Mouse (Mus musculus) forebrain, embryonic 16.5 days (tissue): Measurements from ENCODE around the gene Tctex1d2. TPM values are rescaled to one million over a fixed set of nuclear protein-coding genes. Genes with fewer than 3 reads are reported as not detected.

ENCODE experiments used
- ATAC-seq: fragments of 200-750 bp; cut with Nextera tagmentation; 2 replicates; pipeline ENCODE4 v1.8.0; 2017; ENCODE audit warnings: mild to moderate bottlenecking, moderate library complexity
- H3K27ac ChIP-seq: fragments of 300-500 bp; sonication (generic); 2 replicates; pipeline ENCODE4 v1.5.1; 2014; ENCODE audit warnings: low read length, control low read depth
- H3K27me3 ChIP-seq: fragments of 300-500 bp; sonication (generic); replicated peaks from 2 replicates; pipeline ENCODE4 v1.6.1; 2014; ENCODE audit warnings: low read length; ENCODE audit not compliant: control insufficient read depth, insufficient read depth
- H3K36me3 ChIP-seq: fragments of 300-500 bp; sonication (generic); 2 replicates; pipeline ENCODE4 v1.6.1; 2014; ENCODE audit not compliant: control insufficient read depth, insufficient read depth
- H3K4me1 ChIP-seq: fragments of 300-500 bp; sonication (generic); replicated peaks from 2 replicates; pipeline ENCODE4 v1.6.1; 2014; ENCODE audit warnings: low read length; ENCODE audit not compliant: control insufficient read depth, insufficient read depth
- H3K4me2 ChIP-seq: fragments of 300-500 bp; sonication (generic); 2 replicates; pipeline ENCODE4 v1.6.1; 2014; ENCODE audit warnings: mild to moderate bottlenecking, low read length, control low read depth
- H3K4me3 ChIP-seq: fragments of 300-500 bp; sonication (generic); replicated peaks from 2 replicates; pipeline ENCODE4 v1.5.1; 2014; ENCODE audit warnings: mild to moderate bottlenecking, low read length, control low read depth
- H3K9ac ChIP-seq: fragments of 300-500 bp; sonication (generic); replicated peaks from 2 replicates; pipeline ENCODE4 v1.6.1; 2014; ENCODE audit warnings: low read depth, low read length, control low read depth
- H3K9me3 ChIP-seq: fragments of 300-500 bp; sonication (generic); 2 replicates; pipeline ENCODE4 v1.6.1; 2016; ENCODE audit warnings: low read length; ENCODE audit not compliant: control insufficient read depth
- WGBS: fragments of 180-500 bp; shearing (Covaris S2); extraction: QIAGEN DNeasy Blood & Tissue Kit; methylation state at CpG from one replicate; pipeline ENCODE4 v1.1.7; 2014; 5-methylcytosine and 5-hydroxymethylcytosine counted together
- polyA plus RNA-seq: library from polyadenylated mRNA; unstranded; fragments of >200 nt; fragmentation: Nextera tagmentation; extraction: Ambion mirVana; gene quantifications from 2 replicates; pipeline ENCODE4 v1.2.1, GENCODE M21; 2015

The Tctex1d2 gene
- polyA plus RNA-seq, 1 experiment from 2014 or later, result 35.0 TPM

GRCm38 (mm10) chr16:32456761-32457160, 37.3 kb downstream of the Tctex1d2 start:
- no peak for ATAC-seq
- Histone ChIP-seq H3K4me2 (no peak overlapping the region), H3K9ac (no peak overlapping the region)

GRCm38 (mm10) chr16:32457589-32458386, 38.3 kb downstream of the Tctex1d2 start:
- Histone ChIP-seq H3K9ac (no peak overlapping the region), H3K27me3 (no peaks in the 10 kb centered on the region), H3K4me3 (no peak overlapping the region), H3K9me3 (no peaks in the 10 kb centered on the region), H3K4me2 (no peak overlapping the region), H3K36me3 (peaks cover 2% of the 10 kb centered on the region; the same call in 1 of the 2 replicates), H3K4me1 (no peaks in the 10 kb centered on the region), H3K27ac (no peak overlapping the region)
- WGBS, result 66% methylated on average over 10 of the region's 10 CpGs
- no peak for ATAC-seq

More at GRCm38 (mm10) chr16:32456761-32457160, 37.3 kb downstream of the Tctex1d2 start:
- Histone ChIP-seq H3K9me3 (no peaks in the 10 kb centered on the region), H3K27ac (no peak overlapping the region), H3K36me3 (peaks cover 8% of the 10 kb centered on the region), H3K4me1 (no peaks in the 10 kb centered on the region), H3K4me3 (no peak overlapping the region), H3K27me3 (no peaks in the 10 kb centered on the region)
- 95% methylated on average over 1 of the region's 1 CpGs for WGBS

- Histone ChIP-seq H3K4me1 (no peaks in the 10 kb centered on the region), H3K27me3 (no peaks in the 10 kb centered on the region), H3K36me3 (peaks cover 2% of the 10 kb centered on the region; the same call in 1 of the 2 replicates), H3K27ac (no peak overlapping the region), H3K4me2 (no peak overlapping the region), H3K9me3 (no peaks in the 10 kb centered on the region), H3K9ac (no peak overlapping the region), H3K4me3 (no peak overlapping the region)
- no peak for ATAC-seq
- WGBS, result 54% methylated on average over 4 of the region's 4 CpGs
Measured at GRCm38 (mm10) chr16:32460518-32460917, 41.0 kb downstream of the Tctex1d2 start.

- H3K9me3 ChIP-seq, result no peaks in the 10 kb centered on the region
- H3K9ac ChIP-seq, result no peak overlapping the region
- peaks cover 2% of the 10 kb centered on the region; the same call in 1 of the 2 replicates for H3K36me3 ChIP-seq
- ATAC-seq, result no peak
- H3K4me1 ChIP-seq, result no peaks in the 10 kb centered on the region
- no peak overlapping the region for H3K27ac ChIP-seq
- H3K4me3 ChIP-seq, result no peak overlapping the region
- H3K4me2 ChIP-seq, result no peak overlapping the region
- H3K27me3 ChIP-seq, result no peaks in the 10 kb centered on the region
- 95% methylated on average over 5 of the region's 5 CpGs for WGBS
Measured at GRCm38 (mm10) chr16:32461713-32462112, 42.2 kb downstream of the Tctex1d2 start.

- Histone ChIP-seq H3K36me3 (peaks cover 4% of the 10 kb centered on the region; the same call in 1 of the 2 replicates), H3K9ac (no peak overlapping the region), H3K4me1 (no peaks in the 10 kb centered on the region), H3K27me3 (no peaks in the 10 kb centered on the region), H3K9me3 (no peaks in the 10 kb centered on the region), H3K4me3 (no peak overlapping the region), H3K27ac (no peak overlapping the region), H3K4me2 (no peak overlapping the region)
- 95% methylated on average over 16 of the region's 16 CpGs for whole genome bisulfite sequencing
- no peak for ATAC-seq
Measured at GRCm38 (mm10) chr16:32462950-32463349, 43.4 kb downstream of the Tctex1d2 start.

GRCm38 (mm10) chr16:32463426-32463825, 43.9 kb downstream of the Tctex1d2 start:
- Histone ChIP-seq H3K4me2 (no peak overlapping the region), H3K9me3 (no peaks in the 10 kb centered on the region), H3K4me3 (no peak overlapping the region), H3K36me3 (peaks cover 4% of the 10 kb centered on the region; the same call in 1 of the 2 replicates), H3K9ac (no peak overlapping the region), H3K4me1 (no peaks in the 10 kb centered on the region), H3K27ac (no peak overlapping the region), H3K27me3 (no peaks in the 10 kb centered on the region)
- WGBS, result 90% methylated on average over 2 of the region's 2 CpGs
- no peak for ATAC-seq

GRCm38 (mm10) chr16:32464908-32465307, 45.4 kb downstream of the Tctex1d2 start:
- H3K27me3 ChIP-seq, result no peaks in the 10 kb centered on the region
- no peaks in the 10 kb centered on the region for H3K4me1 ChIP-seq
- no peak overlapping the region for H3K4me3 ChIP-seq
- ATAC-seq, result no peak
- no peak overlapping the region for H3K4me2 ChIP-seq
- 0% methylated on average over 1 of the region's 1 CpGs for WGBS
- H3K9ac ChIP-seq, result no peak overlapping the region
- no peaks in the 10 kb centered on the region for H3K9me3 ChIP-seq
- no peak overlapping the region for H3K27ac ChIP-seq
- peaks cover 6% of the 10 kb centered on the region for H3K36me3 ChIP-seq

- no peaks in the 10 kb centered on the region for H3K4me1 ChIP-seq
- H3K27ac ChIP-seq, result no peak overlapping the region
- H3K9ac ChIP-seq, result no peak overlapping the region
- H3K4me2 ChIP-seq, result no peak overlapping the region
- H3K27me3 ChIP-seq, result no peaks in the 10 kb centered on the region
- H3K9me3 ChIP-seq, result no peaks in the 10 kb centered on the region
- peaks cover 14% of the 10 kb centered on the region for H3K36me3 ChIP-seq
- ATAC-seq, result no peak
- H3K4me3 ChIP-seq, result no peak overlapping the region
- WGBS, result 93% methylated on average over 3 of the region's 3 CpGs
Measured at GRCm38 (mm10) chr16:32468488-32468887, 49.0 kb downstream of the Tctex1d2 start.

GRCm38 (mm10) chr16:32469404-32470105, 50.1 kb downstream of the Tctex1d2 start:
- H3K27me3 ChIP-seq, result no peaks in the 10 kb centered on the region
- H3K27ac ChIP-seq, result no peak overlapping the region
- ATAC-seq, result no peak
- no peak overlapping the region for H3K9ac ChIP-seq
- no peak overlapping the region for H3K4me3 ChIP-seq
- 85% methylated on average over 5 of the region's 5 CpGs for WGBS
- H3K9me3 ChIP-seq, result no peaks in the 10 kb centered on the region
- peaks cover 14% of the 10 kb centered on the region for H3K36me3 ChIP-seq
- H3K4me2 ChIP-seq, result no peak overlapping the region
- H3K4me1 ChIP-seq, result no peaks in the 10 kb centered on the region
